Mouse (Mus musculus) spleen, adult 12 weeks (tissue): ENCODE measurements around the gene Pan3.

Experiments used
- DNase-seq: peaks from one replicate; pipeline ENCODE4 v3.0.0; 2022; ENCODE audit warnings: low spot score

Gene Pan3

DNA sequence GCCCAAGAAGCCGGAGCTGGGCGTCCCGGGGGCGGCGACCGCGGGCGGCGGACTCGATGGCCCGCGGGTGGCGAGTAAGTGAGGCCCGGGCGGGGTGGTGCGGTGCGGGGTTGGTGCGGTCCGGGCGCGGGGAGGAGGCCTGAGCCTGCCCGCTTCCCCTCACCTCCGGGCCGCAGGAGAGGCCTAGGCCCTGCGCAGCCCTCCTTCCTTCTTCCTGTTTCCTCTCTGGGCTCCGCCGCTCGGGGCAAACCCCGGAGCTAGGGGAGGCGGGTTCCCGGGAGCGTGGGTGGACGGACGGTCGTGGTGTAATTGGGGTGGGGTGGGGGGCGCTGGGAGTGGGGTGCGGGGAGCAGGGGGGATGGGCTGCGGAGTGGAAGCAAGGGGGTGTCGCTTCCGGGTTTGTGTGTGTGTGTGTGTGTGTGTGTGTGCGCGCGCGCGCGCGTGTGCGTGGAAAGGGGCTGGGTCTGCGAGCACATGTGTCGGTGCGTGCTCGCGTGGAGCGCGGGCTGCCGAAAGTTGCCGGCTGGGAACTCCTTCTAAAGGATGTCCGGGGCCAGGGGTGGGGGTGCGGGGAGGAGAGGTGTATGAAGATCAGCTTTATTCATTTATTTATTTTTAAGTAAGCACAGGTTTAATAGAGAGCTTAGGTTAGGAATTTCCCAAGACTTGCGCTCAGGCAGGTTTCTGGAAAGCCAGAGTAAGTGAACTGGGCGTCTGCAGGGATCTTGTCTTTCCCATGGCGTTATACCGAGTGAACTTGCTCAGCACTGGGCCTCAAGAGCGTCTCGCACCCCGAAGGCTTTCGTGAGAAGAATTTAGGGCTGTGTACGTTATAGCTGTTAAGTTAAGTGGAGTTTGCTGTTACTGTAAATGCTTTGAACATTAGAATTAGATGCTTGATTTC is 1.2 kb downstream of the Pan3 start:
- peak; percentile 46 for DNase-seq

DNA sequence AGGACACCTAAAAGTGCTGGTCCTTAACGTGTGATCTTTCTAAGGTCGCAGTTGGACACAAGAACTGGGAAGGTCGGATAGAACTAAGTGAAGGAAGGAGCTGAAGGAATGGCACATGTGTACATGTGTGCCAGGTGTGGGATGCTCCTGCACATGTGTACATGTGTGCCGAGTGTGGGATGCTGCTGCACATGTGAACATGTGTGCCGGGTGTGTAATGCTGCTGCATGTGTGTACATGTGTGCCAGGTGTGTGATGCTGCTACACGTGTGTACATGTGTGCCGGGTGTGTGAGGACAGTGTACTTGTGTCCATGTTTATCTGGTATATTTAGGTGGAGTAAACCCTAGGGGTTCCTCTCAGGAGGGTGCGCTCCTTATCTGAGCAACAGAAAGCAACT is 3.0 kb downstream of the Pan3 start:
- DNase-seq, result no peak

DNA sequence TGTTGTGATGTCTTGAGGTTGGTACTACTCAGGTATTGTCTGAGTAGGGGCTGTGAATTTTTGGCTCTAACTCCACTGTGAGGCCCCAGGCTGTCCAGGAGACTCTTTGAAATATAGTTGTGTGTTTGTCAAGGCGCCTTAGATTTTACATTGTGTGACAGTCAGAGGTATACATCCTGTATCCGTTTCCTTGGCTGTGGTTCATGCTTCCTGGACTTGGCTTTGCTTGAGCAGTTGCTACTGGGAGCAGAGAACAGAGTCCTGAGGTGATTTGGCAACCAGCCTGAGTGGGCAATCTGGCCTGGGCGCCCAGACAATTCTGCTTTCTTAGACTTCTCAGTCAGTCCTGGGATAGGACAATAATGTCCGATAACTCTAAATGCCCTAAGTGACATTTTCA is 5.3 kb downstream of the Pan3 start:
- DNase-seq, result no peak

- DNase-seq, result no peak
Measured at GRCm38 (mm10) chr5:147435751-147436150, 5.8 kb downstream of the Pan3 start.

GRCm38 (mm10) chr5:147436491-147436890 is 6.5 kb downstream of the Pan3 start:
- no peak for DNase-seq

DNA sequence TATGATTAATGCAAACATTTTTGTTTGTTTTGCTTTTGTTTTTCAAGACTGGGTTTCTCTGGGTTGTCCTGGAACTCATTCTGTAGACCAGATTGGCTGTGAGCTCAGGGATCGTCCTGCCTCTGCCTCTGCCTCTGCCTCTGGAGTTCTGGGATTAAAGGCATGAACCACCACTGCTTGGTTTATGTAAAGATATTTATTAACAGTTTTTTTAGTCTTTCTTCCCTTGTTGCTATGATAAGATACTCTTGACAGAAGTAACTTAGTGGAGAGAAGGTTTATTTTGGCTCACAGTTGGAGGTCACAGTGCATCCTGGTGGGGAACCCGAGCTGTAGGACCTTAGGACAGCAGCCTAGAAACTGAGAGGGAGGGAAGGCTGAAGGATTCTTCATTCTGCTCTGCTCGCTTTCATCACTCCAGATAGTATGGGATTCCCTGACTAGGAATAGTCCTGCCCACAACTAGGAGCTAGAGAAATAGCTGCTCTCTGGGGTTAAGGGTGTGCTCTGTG is 11.1 kb downstream of the Pan3 start:
- no peak for DNase-seq

GRCm38 (mm10) chr5:147441979-147442378 is 12.0 kb downstream of the Pan3 start:
- no peak for DNase-seq

- no peak for DNase-seq
Measured at GRCm38 (mm10) chr5:147442741-147443140, 12.8 kb downstream of the Pan3 start.

GRCm38 (mm10) chr5:147444298-147444697 is 14.3 kb downstream of the Pan3 start:
- no peak for DNase-seq

DNA sequence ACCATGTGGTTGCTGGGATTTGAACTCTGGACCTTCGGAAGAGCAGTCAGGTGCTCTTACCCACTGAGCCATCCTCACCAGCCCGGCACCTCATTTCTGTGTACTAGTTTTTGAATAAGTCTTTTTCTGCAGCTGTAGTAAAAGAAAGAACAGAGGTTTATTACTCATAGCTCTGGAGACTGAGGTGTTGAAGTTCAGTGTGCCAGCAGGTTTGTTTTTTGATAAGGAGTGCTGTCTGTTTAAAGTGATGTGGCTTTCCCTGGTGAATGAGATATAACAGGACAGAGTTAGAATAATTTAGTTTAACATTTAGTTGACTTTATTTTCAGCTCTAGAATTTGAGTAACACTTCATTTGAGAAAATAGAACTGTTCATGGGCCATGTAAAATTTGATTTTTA is 14.8 kb downstream of the Pan3 start:
- DNase-seq, result no peak

- no peak for DNase-seq
Measured at GRCm38 (mm10) chr5:147445252-147445651, 15.3 kb downstream of the Pan3 start.

GRCm38 (mm10) chr5:147448526-147448925 is 18.6 kb downstream of the Pan3 start:
- no peak for DNase-seq

DNA sequence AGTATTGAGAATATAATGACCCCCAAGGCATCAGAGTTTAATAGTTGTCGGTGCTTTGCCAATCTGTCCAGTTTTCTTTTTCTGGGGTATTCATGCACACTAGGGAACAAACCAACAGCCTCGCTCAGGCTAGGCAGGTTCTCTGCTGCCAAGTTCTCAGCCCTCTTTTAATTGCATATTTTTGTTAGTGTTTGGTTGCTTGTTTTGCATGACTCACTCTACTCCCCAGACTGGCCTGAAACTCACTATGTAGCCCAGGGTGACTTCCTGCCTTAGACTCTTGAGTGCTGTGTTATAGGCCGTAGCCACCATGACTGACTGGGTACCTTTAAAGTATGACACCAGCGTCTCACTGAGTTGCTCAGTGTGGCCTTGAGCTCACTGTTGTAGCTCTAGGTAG is 19.0 kb downstream of the Pan3 start:
- DNase-seq, result no peak

- no peak for DNase-seq
Measured at GRCm38 (mm10) chr5:147456491-147456890, 26.5 kb downstream of the Pan3 start.

DNA sequence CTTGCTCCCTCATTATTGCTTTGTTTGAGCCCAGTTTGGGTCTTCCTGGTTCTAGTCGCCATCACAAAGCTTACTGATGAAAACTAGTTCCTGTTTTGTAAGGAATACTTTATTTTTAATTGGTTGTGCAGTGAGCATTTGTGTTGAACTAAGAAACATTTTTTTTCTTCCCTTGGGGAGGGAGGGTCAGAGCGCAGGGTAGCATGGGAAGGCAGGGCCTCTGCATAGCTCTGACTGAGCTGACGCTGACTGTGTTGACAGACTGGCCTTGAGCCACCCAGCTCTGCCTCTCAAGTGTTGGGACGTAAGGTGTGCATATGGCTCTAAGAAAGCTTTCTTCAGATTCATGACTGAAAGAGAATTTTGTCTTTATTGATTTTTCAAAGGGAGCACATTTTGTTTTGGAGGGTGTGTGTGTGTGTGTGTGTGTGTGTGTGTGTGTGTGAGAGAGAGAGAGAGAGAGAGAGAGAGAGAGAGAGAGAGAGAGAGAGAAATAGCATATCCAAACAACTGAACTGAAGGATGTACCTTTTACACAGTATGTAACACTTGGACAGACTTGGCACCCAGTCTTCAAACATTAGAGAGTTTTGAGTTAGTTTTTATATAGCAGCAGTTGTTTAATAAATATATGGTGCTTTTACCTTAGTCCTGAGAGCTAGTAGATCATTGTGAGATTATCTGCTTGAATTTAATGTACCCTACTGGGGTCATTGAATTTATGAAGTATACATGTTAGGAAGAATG is 30.0 kb downstream of the Pan3 start:
- no peak for DNase-seq

DNA sequence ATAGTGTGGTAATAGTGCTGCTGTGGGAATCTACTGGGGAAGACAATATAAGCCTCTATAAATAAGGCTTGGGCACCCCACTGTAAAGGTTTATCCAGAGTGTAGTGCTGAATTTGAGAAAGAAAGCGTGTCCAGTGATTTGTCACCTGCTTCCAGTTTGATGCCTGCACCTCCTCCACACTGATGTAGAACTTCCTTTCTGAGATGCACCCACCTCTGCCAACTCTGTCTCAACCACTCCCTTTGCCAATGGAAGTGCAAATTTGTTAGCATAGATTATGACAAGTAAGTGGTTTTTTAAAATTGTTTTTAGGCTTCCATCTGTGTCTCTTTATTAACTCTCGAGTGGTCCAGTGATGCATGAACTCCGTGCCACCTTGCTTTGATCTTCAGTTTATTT is 33.3 kb downstream of the Pan3 start:
- DNase-seq, result no peak

- DNase-seq, result no peak
Measured at GRCm38 (mm10) chr5:147466361-147466760, 36.4 kb downstream of the Pan3 start.

- DNase-seq, result no peak
Measured at GRCm38 (mm10) chr5:147471163-147471562, 41.2 kb downstream of the Pan3 start.

DNA sequence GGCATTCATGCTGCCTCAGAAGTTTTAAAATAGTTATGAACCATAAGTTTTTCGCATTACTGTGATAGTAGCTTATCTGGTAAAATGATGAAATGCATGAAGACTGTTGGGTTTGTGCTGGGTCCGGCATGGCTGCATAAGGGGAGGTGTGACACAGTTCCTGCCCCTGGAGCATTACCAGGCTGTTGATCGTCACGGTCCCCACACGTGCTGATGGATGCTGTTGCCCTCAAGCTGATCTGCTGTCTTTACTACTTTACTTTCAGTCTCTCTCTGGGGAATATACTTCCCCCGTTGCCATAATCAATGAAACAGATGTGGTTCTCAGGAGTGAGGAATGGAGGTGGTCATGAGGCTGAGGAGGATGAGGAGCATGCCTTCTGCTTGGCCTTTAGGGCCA is 43.1 kb downstream of the Pan3 start:
- no peak for DNase-seq

GRCm38 (mm10) chr5:147473856-147474255 is 43.9 kb downstream of the Pan3 start:
- DNase-seq, result no peak

DNA sequence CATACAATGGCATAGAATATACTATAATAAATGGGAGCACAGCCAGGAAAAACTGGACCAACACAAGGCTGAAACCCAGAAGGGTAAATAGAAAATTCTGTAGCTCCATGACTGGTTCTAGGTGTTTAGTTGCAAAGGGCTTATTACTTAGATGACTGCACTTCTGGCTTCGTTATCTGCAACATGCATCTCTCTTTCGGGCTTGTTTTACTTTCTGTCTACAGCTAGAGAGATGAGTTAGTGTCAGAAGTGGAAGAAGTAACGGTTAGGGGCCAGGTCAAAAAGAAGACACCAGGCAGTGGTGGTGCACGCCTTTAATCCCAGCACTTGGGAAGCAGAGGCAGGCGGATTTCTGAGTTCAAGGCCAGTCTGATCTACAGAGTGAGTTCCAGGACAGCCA is 46.1 kb downstream of the Pan3 start:
- DNase-seq, result no peak

GRCm38 (mm10) chr5:147477106-147477505 is 47.1 kb downstream of the Pan3 start:
- no peak for DNase-seq

- no peak for DNase-seq
Measured at GRCm38 (mm10) chr5:147479341-147479740, 49.4 kb downstream of the Pan3 start.
